Mouse (Mus musculus) ES-E14 (cell line): ENCODE results near the gene Ndufaf1.

Experiments
- CHD2 ChIP-seq: IDR thresholded peaks from 2 replicates; pipeline ENCODE4 v1.6.1; 2014; ENCODE audit warnings: mild to moderate bottlenecking, low read depth, low read length, inconsistent platforms
- HCFC1 ChIP-seq: IDR thresholded peaks from 2 replicates; pipeline ENCODE4 v1.6.1; 2012; ENCODE audit warnings: low read length, inconsistent platforms, borderline replicate concordance; ENCODE audit not compliant: insufficient read depth
- ZC3H11A ChIP-seq: IDR thresholded peaks from 2 replicates; pipeline ENCODE4 v1.6.1; 2012; ENCODE audit warnings: low read depth, mild to moderate bottlenecking, inconsistent platforms, low read length, borderline replicate concordance

GRCm38 (mm10) chr2:119707676-119708075, 45.0 kb upstream of the Ndufaf1 start:
- TF ChIP-seq HCFC1: no peak
- no peak for TF ChIP-seq ZC3H11A
- TF ChIP-seq CHD2: 0 out of 2 replicates have a peak, but pooled peaks have one; percentile 15
